Mouse (Mus musculus): ENCODE results near the gene Clic1.
A peak's percentile ranks its signal among the peaks of the same experiment; 100 is the strongest.
"Not testable (repeated sequence)": the region's sequence is repeated elsewhere in the genome, so short reads cannot be mapped to it uniquely, and the experiment has no call there.

Clic1 gene

GRCm38 (mm10) chr17:35049561-35050016, at the start of gene Clic1:
Gene Clic1, plus strand, starts transcription at chr17:35049966.
- peak; percentile 21 for DNase-seq (ENCODE audit: low spot score)

- DNase-seq (ENCODE audit: low spot score): peak; percentile 81
These were observed 48.9 kb upstream of the Clic1 start, which contains the start of gene Vars for GRCm38 (mm10) chr17:35000717-35001451. Gene Vars, plus strand, starts transcription at chr17:35000987.

GRCm38 (mm10) chr17:35001452-35002152, 48.2 kb upstream of the Clic1 start:
- peak; percentile 54 for DNase-seq (ENCODE audit: low spot score)

DNA sequence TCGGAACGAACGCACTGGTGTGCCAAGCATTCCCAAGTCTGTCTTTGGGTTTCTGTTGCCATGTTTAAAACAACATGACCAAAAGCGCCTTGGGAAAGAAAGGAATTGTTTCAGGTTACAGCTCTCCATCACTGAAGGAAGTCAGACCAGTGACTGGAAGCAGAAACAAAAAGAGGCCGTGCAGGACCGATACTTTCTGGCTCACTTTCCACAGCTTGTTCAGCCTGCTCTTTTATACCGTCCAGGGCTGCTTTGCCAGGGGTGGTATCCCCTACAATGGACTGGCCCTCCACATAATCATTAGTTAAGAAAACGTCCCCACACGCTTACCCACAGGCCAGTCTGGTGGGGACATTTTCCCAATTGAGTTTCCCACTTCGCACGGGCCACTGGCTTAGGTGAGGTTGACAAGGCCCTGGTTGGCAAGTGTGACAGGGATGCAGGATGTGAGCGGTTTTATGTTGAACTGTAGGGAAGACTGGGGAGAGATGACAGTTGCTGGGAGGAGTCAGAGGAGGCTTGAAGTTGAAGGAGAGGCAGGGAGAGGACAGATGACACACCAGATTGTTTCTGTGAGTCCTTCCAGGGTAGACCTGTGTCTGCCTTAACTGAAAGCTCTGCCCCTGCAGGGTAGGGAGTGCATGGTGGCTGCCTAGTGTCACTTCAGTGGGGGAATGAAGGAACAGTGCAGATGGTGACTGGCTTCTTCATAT, 47.5 kb upstream of the Clic1 start:
- DNase-seq (ENCODE audit: low spot score): no peak

- DNase-seq (ENCODE audit: low spot score): no peak
These were observed 46.5 kb upstream of the Clic1 start for GRCm38 (mm10) chr17:35003022-35003838.

DNA sequence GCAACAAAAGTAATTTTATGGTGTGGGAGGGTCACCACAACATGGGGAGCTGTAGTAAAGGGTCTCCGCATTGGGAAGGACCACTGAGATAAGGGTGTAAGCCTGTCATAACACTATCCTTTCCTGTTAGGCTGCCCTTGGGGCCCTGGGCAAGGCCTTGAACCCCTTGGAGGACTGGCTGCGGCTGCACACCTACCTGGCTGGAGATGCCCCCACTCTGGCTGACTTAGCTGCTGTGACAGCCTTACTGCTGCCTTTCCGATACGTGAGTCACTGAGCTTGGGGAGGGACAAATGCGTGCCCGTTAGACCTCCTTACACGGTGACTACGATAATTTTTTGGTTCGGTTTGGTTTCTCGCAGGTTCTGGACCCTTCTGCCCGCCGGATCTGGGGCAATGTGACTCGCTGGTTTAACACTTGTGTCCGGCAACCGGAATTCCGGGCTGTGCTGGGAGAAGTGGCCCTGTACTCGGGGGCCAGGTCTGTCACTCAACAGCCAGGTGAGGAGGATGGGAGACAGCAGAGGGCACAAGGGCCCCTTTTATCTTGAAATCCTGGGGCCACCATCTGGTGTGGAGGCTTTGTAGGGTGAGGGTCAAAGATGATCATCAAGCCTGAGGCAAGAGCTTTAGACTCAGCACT, 45.6 kb upstream of the Clic1 start:
- no peak for DNase-seq (ENCODE audit: low spot score)

DNA sequence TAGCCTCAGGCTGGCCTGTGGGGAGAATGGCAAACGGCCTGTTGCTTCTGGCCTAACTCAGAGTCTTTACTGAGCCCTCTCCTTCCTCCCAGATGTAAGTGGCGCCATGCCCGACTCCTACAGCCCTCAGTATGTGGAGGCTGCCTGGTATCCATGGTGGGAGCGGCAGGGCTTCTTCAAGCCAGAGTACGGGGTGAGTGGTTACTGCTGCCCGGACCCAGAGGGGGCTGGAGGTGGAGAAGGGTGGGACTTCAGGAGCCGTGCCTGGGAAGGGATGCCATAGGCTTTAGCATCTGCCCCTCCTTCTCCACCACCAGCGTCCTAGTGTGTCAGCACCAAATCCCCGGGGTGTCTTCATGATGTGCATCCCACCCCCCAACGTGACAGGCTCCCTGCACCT, 44.6 kb upstream of the Clic1 start:
- DNase-seq (ENCODE audit: low spot score): no peak

- DNase-seq (ENCODE audit: low spot score): not testable (repeated sequence)
These were observed 43.9 kb upstream of the Clic1 start for GRCm38 (mm10) chr17:35005902-35006301.

GRCm38 (mm10) chr17:35007387-35007991, 42.3 kb upstream of the Clic1 start:
- no peak for DNase-seq (ENCODE audit: low spot score)

GRCm38 (mm10) chr17:35009586-35009985, 40.2 kb upstream of the Clic1 start:
- no peak for DNase-seq (ENCODE audit: low spot score)

DNA sequence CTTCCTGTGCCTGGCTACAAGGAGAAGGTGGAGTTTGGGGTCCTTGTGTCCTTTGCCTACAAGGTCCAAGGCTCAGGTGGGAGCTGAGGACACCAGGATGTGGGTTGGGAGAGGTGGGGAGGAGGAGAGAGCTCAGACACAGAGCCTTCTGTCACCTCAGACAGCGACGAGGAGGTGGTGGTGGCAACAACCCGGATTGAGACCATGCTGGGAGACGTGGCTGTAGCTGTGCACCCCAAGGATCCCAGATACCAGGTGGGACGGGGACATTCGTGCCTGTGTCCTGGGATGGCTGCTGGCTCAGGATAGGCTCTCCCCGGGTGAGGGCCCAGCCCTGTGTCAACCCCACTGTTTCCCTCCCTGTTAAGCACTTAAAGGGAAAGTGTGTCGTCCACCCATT, 38.3 kb upstream of the Clic1 start:
- no peak for DNase-seq (ENCODE audit: low spot score)

DNA sequence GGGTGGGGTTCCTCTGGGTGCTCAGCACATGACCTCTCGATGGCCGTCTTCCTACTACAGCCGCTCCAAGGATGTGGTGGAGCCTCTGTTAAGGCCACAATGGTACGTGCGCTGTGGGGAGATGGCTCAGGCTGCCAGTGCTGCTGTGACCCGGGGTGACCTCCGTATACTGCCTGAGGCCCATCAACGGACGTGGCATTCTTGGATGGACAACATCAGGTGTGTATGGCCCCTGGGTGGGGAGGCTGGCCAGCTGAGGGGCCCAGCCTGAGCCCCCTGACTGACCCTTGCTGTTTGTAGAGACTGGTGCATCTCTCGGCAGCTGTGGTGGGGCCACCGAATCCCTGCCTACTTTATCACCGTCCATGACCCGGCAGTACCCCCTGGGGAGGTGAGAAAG, 37.3 kb upstream of the Clic1 start:
- no peak for DNase-seq (ENCODE audit: low spot score)

DNA sequence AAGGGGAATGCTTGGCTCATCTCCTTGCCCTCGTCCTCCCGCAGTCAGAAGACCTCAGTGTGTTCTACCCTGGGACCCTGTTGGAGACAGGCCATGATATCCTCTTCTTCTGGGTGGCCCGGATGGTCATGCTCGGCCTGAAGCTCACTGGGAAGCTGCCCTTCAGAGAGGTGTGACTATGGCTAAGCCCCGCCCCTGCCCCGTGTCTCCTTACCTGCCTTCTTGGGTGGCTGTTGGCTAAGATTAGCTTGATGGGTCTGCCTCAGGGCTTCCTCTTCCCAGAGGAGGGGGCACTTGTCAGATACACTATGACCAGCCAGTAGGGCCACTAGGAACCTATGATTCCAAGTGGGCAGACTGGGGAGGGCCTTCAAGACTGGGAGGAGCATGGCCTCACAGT, 36.5 kb upstream of the Clic1 start:
- no peak for DNase-seq (ENCODE audit: low spot score)

DNA sequence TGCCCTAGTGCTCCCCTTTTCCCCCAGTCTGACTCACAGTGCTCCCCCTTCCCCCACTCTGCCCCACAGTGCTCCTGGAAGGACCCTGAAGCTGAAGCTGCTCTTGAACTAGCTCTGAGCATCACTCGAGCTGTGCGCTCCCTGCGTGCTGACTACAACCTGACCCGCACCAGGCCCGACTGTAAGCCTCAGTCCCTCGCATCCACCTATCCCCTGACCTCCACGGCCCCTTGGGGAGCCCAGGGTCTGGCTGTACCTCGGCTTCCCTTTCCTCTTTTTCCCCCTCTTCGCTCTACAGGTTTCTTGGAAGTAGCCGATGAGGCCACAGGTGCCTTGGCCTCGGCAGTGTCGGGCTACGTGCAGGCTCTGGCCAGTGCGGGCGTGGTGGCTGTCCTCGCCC, 34.5 kb upstream of the Clic1 start:
- no peak for DNase-seq (ENCODE audit: low spot score)

DNA sequence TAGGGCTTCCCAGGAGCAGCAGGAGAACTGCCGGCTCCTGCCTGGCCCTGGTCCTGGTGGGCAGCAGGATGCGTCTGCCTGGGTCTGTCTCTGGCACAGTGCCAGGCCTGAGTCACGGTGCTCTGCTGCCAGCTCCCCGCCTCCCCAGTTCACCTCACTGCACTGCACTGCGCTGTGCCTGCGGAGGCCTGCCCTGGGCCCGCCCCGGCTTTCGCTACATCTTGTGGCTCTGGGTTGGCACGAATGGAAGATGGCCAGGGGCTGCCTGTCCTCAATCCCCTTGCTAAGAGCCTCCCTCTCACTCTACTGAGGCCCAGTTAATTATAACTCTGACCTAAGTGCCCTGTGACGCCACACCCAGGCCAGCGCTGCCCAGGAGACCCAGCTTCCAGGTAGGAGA, 33.4 kb upstream of the Clic1 start, which contains the start of gene Vwa7:
TSS of gene Vwa7 (plus strand) at position 204 of the 400 bp plus-strand sequence.
- no peak for DNase-seq (ENCODE audit: low spot score)

GRCm38 (mm10) chr17:35016791-35017705, 32.7 kb upstream of the Clic1 start:
- DNase-seq (ENCODE audit: low spot score): peak; percentile 29

DNA sequence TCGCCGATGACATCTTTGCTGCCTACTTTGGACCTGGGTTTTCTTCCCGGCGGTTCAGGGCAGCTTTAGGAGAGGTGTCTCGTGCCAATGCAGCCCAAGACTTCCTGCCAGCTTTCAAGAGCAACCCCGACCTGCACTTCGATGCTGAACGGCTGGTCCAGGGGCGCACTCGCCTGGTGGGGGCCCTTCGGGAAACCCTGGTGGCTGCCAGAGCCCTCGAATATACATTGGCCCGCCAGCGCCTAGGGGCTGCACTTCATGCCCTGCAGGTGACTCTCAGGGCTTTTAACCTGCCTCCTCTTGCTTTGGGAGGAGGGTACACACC, 32.1 kb upstream of the Clic1 start:
- DNase-seq (ENCODE audit: low spot score): no peak

- no peak for DNase-seq (ENCODE audit: low spot score)
These were observed 31.6 kb upstream of the Clic1 start for GRCm38 (mm10) chr17:35018171-35018570.

- no peak for DNase-seq (ENCODE audit: low spot score)
These were observed 29.9 kb upstream of the Clic1 start for GRCm38 (mm10) chr17:35019894-35020293.

- DNase-seq (ENCODE audit: low spot score): no peak
These were observed 29.2 kb upstream of the Clic1 start for GRCm38 (mm10) chr17:35020551-35020950.

All from T-cell, adult 2 months (primary cell).